Mouse (Mus musculus): ENCODE results near the gene Mfsd13b. TPM values are rescaled to one million over a fixed set of nuclear protein-coding genes. Genes with fewer than 3 reads are reported as not detected.
"Not testable (repeated sequence)": the region's sequence is repeated elsewhere in the genome, so short reads cannot be mapped to it uniquely, and the experiment has no call there.

Mfsd13b gene
- under 1 TPM in 2 of 4 experiments, not detected in 2; 0.15 to 0.49 TPM for total RNA-seq (2022)

- peak; percentile 96 for DNase-seq
These were observed at the start of gene Mfsd13b, which contains the start of gene Cdr2 for GRCm38 (mm10) chr7:120982200-120982841. Gene Mfsd13b (plus strand): TSS chr7:120982509. Gene Cdr2 (minus strand): TSS chr7:120982312.

- DNase-seq, result no peak
These were observed 49.2 kb upstream of the Mfsd13b start for GRCm38 (mm10) chr7:120933110-120933509.

DNA sequence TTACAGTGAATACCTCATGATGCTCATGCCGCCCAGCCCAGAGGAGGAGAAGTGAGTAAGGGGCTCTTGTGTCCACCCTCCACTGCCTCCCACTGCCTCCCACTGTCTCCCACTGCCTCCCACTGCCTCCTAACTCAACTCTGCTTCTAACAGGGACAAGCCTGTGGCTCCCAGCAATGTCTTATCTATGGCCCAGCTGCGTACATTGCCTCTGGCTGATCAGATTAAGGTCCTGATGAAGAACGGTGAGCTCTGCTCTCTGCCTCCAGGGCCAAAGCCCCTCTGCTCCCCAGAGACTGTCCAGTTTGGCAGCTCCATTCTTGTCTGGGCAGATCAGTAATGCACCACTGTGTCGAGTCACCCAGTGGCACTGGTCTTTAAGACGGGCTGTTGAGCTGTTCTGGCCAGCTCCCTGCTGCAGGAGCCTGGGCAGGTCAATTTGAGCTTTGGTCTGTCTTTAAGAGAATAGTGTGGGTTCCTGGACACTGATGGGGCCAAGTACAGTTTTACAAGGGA is 48.6 kb upstream of the Mfsd13b start:
- DNase-seq, result no peak

- DNase-seq, result no peak
These were observed 47.6 kb upstream of the Mfsd13b start for GRCm38 (mm10) chr7:120934716-120935115.

GRCm38 (mm10) chr7:120936522-120936921 is 45.8 kb upstream of the Mfsd13b start:
- no peak for DNase-seq

- DNase-seq, result no peak
These were observed 44.1 kb upstream of the Mfsd13b start for GRCm38 (mm10) chr7:120938206-120938605.

DNA sequence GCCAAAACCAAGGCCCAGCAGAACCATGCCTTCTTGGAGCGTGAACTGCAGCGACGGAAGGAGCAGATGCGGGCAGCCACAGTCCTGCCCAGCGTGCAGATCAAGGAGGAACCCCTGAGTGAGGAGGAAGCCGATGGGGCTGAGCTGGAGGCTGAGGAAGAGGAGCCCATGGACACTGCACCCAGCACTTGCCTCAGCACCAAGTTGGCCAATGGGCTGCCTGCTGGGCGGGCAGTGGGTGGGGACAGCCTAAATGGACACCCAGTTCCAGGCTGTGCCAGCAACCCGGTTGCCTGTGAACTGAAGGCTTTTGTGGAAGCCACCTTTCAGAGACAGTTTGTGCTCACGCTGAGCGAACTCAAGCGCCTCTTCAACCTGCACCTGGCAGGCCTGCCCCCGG is 42.0 kb upstream of the Mfsd13b start:
- DNase-seq, result no peak

DNA sequence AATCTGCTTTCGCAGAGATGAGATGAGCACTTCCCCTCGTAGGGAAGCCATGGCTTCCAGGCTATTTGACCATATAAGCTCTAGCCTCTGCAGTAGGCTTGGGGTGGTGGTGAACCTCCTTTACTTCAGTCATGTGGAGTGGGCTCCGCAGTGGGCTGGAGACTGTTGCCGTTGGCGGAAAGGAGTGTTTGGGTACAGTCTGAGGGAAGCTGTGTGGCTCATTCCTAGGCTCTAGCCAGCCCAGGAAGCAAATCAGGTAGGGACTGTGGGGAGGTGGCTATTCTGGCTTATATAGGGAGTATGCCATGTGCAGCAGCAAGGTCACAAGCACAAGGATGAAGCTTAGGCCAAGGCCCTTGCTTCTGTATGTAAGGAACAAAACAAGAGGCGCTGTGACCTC is 41.1 kb upstream of the Mfsd13b start:
- no peak for DNase-seq

- DNase-seq, result no peak
These were observed 39.8 kb upstream of the Mfsd13b start for GRCm38 (mm10) chr7:120942506-120942905.

GRCm38 (mm10) chr7:120943936-120944509 is 38.3 kb upstream of the Mfsd13b start:
- no peak for DNase-seq

GRCm38 (mm10) chr7:120953591-120953990 is 28.7 kb upstream of the Mfsd13b start:
- not testable (repeated sequence) for DNase-seq

DNA sequence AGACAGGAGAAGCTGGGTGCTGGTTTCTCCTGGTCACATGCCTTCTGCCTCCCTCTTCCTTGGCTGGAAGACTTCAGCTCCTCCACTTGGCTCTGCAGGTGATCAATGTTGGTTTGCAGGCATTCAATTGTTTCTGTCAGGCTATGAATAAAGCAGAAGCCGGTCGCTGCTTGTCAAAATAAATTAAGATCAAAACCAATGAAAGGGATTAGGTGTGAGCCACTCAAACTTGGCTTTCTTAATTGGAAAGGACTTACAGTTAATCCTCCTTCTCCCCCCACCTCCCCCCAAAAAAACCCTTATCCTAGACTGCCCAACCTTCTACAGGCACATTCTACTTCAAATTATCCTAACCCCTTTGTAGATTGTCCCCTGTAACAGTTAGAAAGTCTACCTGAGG is 22.2 kb upstream of the Mfsd13b start:
- DNase-seq, result no peak

GRCm38 (mm10) chr7:120960601-120961000 is 21.7 kb upstream of the Mfsd13b start:
- DNase-seq, result no peak

GRCm38 (mm10) chr7:120961893-120962292 is 20.4 kb upstream of the Mfsd13b start:
- DNase-seq, result no peak

- no peak for DNase-seq
These were observed 19.2 kb upstream of the Mfsd13b start for GRCm38 (mm10) chr7:120963126-120963525.

- DNase-seq, result no peak
These were observed 13.1 kb upstream of the Mfsd13b start for GRCm38 (mm10) chr7:120969221-120969620.

DNA sequence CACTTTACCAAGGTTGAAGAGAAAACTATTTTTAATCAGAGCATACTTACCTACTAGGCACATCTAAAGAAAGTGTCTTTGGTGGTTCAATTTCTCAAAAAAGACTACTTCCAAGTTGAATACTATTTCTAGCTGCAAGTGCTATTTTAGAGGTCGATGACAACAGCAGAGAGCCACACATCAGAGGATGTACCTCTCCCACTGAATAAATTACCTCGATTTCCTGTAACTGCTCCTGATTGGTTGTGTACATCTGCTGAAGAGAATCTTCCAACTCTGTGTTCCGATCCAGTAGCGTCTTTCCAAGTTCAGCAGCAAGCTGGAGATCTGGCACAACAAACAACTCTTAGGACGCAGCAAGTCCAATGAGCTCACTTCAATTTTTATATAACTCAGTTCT is 12.2 kb upstream of the Mfsd13b start:
- no peak for DNase-seq

DNA sequence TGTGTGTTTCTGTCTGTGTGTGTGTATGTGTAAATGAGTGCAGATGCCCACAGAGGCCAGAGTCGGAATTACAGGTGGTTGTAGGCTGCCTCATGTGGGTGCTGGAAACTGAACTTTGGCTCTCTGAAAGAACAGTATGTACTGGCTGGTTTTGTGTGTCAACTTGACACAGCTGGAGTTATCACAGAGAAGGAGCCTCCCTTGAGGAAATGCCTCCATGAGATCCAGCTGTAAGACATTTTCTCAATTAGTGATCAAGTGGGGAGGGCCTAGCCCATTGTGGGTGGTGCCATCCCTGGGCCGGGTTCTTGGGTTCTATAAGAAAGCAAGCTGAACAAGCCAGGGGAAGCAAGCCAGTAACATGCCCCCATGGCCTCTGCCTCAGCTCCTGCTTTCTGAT is 9.8 kb upstream of the Mfsd13b start:
- not testable (repeated sequence) for DNase-seq

GRCm38 (mm10) chr7:120974001-120974400 is 8.3 kb upstream of the Mfsd13b start:
- no peak for DNase-seq

DNA sequence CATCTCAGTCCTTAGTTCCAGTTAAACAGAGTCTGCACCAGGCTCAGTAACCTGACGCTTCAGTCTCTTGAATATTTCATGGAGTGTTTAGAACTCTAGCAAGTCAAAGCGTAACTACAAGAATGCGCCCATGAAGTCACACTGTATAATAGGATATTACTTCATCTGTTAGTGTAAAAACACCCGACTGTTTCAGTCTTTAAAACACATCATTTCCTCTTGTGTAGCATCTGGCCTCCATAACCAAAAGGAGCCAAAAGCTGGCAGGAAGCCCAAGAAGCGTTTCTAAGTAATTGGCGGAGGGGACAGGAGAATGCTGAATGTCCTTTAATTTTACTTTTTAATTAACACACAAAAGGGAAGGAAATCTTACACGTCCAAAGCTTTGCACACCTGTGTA is 5.2 kb upstream of the Mfsd13b start:
- DNase-seq, result no peak

DNA sequence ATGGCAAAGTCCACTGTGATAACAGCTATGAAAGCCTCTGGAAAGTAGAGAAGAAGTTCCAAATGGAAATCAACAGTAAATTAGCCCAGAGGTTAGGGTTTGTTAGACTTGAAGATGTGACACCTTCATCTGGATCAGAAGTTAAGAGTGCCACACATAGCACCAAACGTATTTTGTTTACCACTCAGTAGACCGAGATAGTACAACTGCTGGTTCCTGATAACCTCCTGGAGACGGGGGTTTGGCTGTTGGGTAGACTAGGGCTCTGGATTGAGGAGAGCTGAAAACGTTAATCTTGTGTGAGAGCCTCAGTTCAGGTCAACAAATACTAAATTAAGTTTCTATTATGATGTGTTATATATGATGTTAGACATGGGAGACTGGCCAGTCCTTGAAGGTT is 2.3 kb upstream of the Mfsd13b start:
- no peak for DNase-seq

DNA sequence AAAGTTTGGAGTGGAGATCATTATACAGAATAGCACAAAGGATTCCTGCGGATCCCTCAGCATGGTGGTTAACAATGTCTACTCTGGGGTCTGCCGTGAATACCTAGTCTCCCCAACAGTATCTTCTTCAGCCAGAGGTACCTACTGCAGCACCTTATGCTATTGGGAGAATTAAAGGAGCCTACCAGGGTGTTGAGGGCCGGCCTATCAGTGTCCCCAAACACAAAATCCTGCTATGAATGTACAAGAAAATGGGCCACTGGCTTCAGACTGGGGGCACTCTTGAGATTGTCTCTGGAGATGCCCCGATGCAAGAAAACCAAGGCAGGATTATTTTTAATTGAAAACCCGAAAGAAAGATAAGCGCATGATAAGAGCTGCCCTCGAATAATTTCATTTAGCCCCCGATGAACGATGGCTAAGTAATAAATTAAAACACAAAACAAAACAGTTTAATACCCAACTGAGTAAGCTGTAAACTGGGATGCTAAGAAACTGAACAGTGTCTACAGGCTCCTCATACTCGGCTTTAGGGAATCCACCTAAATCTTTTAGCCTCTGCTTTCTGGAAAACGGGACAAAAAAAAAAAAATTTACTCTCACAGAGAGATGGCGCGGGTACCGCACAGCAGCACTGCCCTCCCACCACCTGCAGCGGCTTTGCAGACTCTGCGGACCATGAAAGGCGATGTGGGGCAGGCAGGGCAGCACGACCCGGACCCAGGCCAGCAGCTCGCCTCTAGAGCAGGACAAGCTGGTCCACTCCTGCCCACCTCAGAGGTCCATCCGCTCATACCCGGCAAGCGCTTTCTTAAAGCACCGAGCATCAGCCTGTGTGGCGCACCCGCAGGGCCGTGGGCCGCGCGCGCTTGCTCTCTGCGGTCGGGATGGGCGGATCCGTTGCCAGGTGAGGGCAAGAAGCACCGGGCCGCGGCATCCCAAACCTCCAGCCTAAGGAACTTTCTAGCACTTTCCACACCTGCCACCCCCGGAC is 1.1 kb upstream of the Mfsd13b start:
- peak; percentile 10 for DNase-seq

- no peak for DNase-seq
These were observed 659 bp downstream of the Mfsd13b start for GRCm38 (mm10) chr7:120982968-120983367.
